Mouse (Mus musculus) lung, postnatal 0 days (tissue): ENCODE data around the gene Tmem233. TPM values are rescaled to one million over a fixed set of nuclear protein-coding genes. Genes with fewer than 3 reads are reported as not detected.

ENCODE experiments used
- ATAC-seq: fragments of 200-750 bp; cut with Nextera tagmentation; 2 replicates; pipeline ENCODE4 v1.8.0; 2017; ENCODE audit warnings: moderate library complexity
- DNase-seq: peaks from one replicate; pipeline ENCODE4 v3.0.0-alpha.2; 2016; ENCODE audit warnings: low spot score
- H3K27ac ChIP-seq: fragments of 300-500 bp; sonication (generic); 2 replicates; pipeline ENCODE4 v1.5.1; 2014; ENCODE audit warnings: antibody characterized with exemption, mild to moderate bottlenecking, low read length, mixed read lengths
- H3K27me3 ChIP-seq: fragments of 300-500 bp; sonication (generic); replicated peaks from 2 replicates; pipeline ENCODE4 v1.6.1; 2014; ENCODE audit warnings: low read length, mixed read lengths; ENCODE audit not compliant: insufficient read depth
- H3K36me3 ChIP-seq: fragments of 300-500 bp; sonication (generic); 2 replicates; pipeline ENCODE4 v1.6.1; 2014; ENCODE audit warnings: low read length, mixed read lengths; ENCODE audit not compliant: insufficient read depth
- H3K4me1 ChIP-seq: fragments of 300-500 bp; sonication (generic); 2 replicates; pipeline ENCODE4 v1.6.1; 2014; ENCODE audit warnings: antibody characterized with exemption, low read depth, low read length, mixed read lengths; ENCODE audit not compliant: insufficient read depth
- H3K4me2 ChIP-seq: fragments of 300-500 bp; sonication (generic); replicated peaks from 2 replicates; pipeline ENCODE4 v1.6.1; 2014; ENCODE audit warnings: low read depth, mild to moderate bottlenecking, low read length, moderate library complexity, mixed read lengths
- H3K4me3 ChIP-seq: fragments of 300-500 bp; sonication (generic); 2 replicates; pipeline ENCODE4 v1.5.1; 2014; ENCODE audit warnings: low read depth, low read length
- H3K9ac ChIP-seq: fragments of 300-500 bp; sonication (generic); replicated peaks from 2 replicates; pipeline ENCODE4 v1.6.1; 2014; ENCODE audit warnings: low read depth, mild to moderate bottlenecking
- H3K9me3 ChIP-seq: fragments of 300-500 bp; sonication (generic); 2 replicates; pipeline ENCODE4 v1.6.1; 2016; ENCODE audit warnings: low read length, mixed read lengths
- CTCF ChIP-seq: IDR thresholded peaks from 2 replicates; pipeline ENCODE4 v1.5.1; 2016; ENCODE audit warnings: antibody characterized with exemption, mild to moderate bottlenecking
- EP300 ChIP-seq: IDR thresholded peaks from 2 replicates; pipeline ENCODE4 v1.6.1; 2016; ENCODE audit warnings: antibody characterized with exemption, mild to moderate bottlenecking, control low read depth
- WGBS: fragments of 180-500 bp; shearing (Covaris S2); extraction: QIAGEN DNeasy Blood & Tissue Kit; methylation state at CpG from one replicate; pipeline ENCODE4 v1.1.7; 2014; 5-methylcytosine and 5-hydroxymethylcytosine counted together
- polyA plus RNA-seq: library from polyadenylated mRNA; unstranded; fragments of >200 nt; fragmentation: Nextera tagmentation; extraction: Ambion mirVana; gene quantifications from 2 replicates; pipeline ENCODE4 v1.2.1, GENCODE M21; 2015

Tmem233 gene
- polyA plus RNA-seq, 1 experiment from 2014 or later: 0.18 TPM

- DNase-seq (no peak), ATAC-seq (no peak)
- Histone ChIP-seq H3K27me3 (no peaks in the 10 kb centered on the region), H3K4me3 (no peak overlapping the region), H3K36me3 (peaks cover 61% of the 10 kb centered on the region), H3K9ac (no peak overlapping the region), H3K27ac (peak overlapping the region; percentile 28; the same call in 1 of the 2 replicates), H3K4me1 (no peaks in the 10 kb centered on the region; the same call in 1 of the 2 replicates), H3K9me3 (no peaks in the 10 kb centered on the region), H3K4me2 (no peak overlapping the region)
- 62% methylated on average over 11 of the region's 11 CpGs for WGBS
- TF ChIP-seq CTCF (no peak), EP300 (no peak)
Measured at GRCm38 (mm10) chr5:116019371-116019770, 63.7 kb downstream of the Tmem233 start.

GRCm38 (mm10) chr5:116018784-116019183 is 64.3 kb downstream of the Tmem233 start:
- TF ChIP-seq CTCF (peak; percentile 46), EP300 (no peak)

GRCm38 (mm10) chr5:116018196-116018595 is 64.8 kb downstream of the Tmem233 start:
- peaks cover 71% of the 10 kb centered on the region for H3K36me3 ChIP-seq
- DNase-seq (peak; percentile 49), ATAC-seq (no peak)
- no peaks in the 10 kb centered on the region; the same call in 1 of the 2 replicates for H3K4me1 ChIP-seq
- 79% methylated on average over 9 of the region's 9 CpGs for WGBS
- H3K4me3 ChIP-seq: no peak overlapping the region
- no peak overlapping the region for H3K4me2 ChIP-seq
- H3K27ac ChIP-seq: no peak overlapping the region
- H3K9ac ChIP-seq: no peak overlapping the region
- TF ChIP-seq EP300 (no peak), CTCF (no peak)
- no peaks in the 10 kb centered on the region for H3K27me3 ChIP-seq
- H3K9me3 ChIP-seq: no peaks in the 10 kb centered on the region

More at GRCm38 (mm10) chr5:116018784-116019183, 64.3 kb downstream of the Tmem233 start:
- H3K27me3 ChIP-seq: no peaks in the 10 kb centered on the region
- DNase-seq: peak; percentile 59
- no peak overlapping the region for H3K4me2 ChIP-seq
- no peak overlapping the region for H3K4me3 ChIP-seq
- H3K9ac ChIP-seq: no peak overlapping the region
- no peaks in the 10 kb centered on the region for H3K9me3 ChIP-seq
- WGBS: 63% methylated on average over 6 of the region's 6 CpGs
- H3K4me1 ChIP-seq: no peaks in the 10 kb centered on the region; the same call in 1 of the 2 replicates
- peak overlapping the region; percentile 28; the same call in 1 of the 2 replicates for H3K27ac ChIP-seq
- peaks cover 66% of the 10 kb centered on the region for H3K36me3 ChIP-seq
- peak; percentile 29; the same call in 1 of the 2 replicates for ATAC-seq

- no peak overlapping the region for H3K9ac ChIP-seq
- no peak for ATAC-seq
- DNase-seq: no peak
- no peak overlapping the region for H3K4me2 ChIP-seq
- H3K9me3 ChIP-seq: no peaks in the 10 kb centered on the region
- H3K27ac ChIP-seq: no peak overlapping the region
- no peak overlapping the region for H3K4me3 ChIP-seq
- TF ChIP-seq EP300 (no peak), CTCF (no peak)
- 91% methylated on average over 8 of the region's 8 CpGs for WGBS
- no peaks in the 10 kb centered on the region for H3K27me3 ChIP-seq
- H3K4me1 ChIP-seq: no peaks in the 10 kb centered on the region; the same call in 1 of the 2 replicates
- H3K36me3 ChIP-seq: peaks cover 73% of the 10 kb centered on the region
Measured at GRCm38 (mm10) chr5:116017391-116017790, 65.7 kb downstream of the Tmem233 start.

- H3K9ac ChIP-seq: no peak overlapping the region
- WGBS: 90% methylated on average over 5 of the region's 5 CpGs
- no peaks in the 10 kb centered on the region for H3K9me3 ChIP-seq
- H3K36me3 ChIP-seq: peaks cover 73% of the 10 kb centered on the region
- TF ChIP-seq EP300: no peak
- H3K4me1 ChIP-seq: no peaks in the 10 kb centered on the region
- H3K27ac ChIP-seq: no peak overlapping the region
- no peak overlapping the region for H3K4me3 ChIP-seq
- H3K27me3 ChIP-seq: no peaks in the 10 kb centered on the region
- ATAC-seq (no peak), DNase-seq (no peak)
- H3K4me2 ChIP-seq: no peak overlapping the region
Measured at GRCm38 (mm10) chr5:116016542-116016941, 66.5 kb downstream of the Tmem233 start.

GRCm38 (mm10) chr5:116014237-116014636 is 68.8 kb downstream of the Tmem233 start:
- no peak for TF ChIP-seq CTCF
- TF ChIP-seq EP300: no peak
- Histone ChIP-seq H3K9ac (no peak overlapping the region), H3K27me3 (no peaks in the 10 kb centered on the region), H3K9me3 (no peaks in the 10 kb centered on the region), H3K4me3 (no peak overlapping the region), H3K4me1 (peaks cover 3% of the 10 kb centered on the region; the same call in 1 of the 2 replicates), H3K27ac (no peak overlapping the region), H3K36me3 (peaks cover 53% of the 10 kb centered on the region), H3K4me2 (no peak overlapping the region)
- DNase-seq (no peak), ATAC-seq (no peak)
- 93% methylated on average over 11 of the region's 11 CpGs for WGBS

- Histone ChIP-seq H3K4me2 (no peak overlapping the region), H3K4me1 (peaks cover 3% of the 10 kb centered on the region; the same call in 1 of the 2 replicates), H3K9ac (no peak overlapping the region), H3K4me3 (no peak overlapping the region), H3K27me3 (no peaks in the 10 kb centered on the region), H3K27ac (no peak overlapping the region), H3K9me3 (no peaks in the 10 kb centered on the region), H3K36me3 (peaks cover 48% of the 10 kb centered on the region)
- 72% methylated on average over 8 of the region's 8 CpGs for WGBS
- DNase-seq (no peak), ATAC-seq (no peak)
- no peak for TF ChIP-seq EP300
- TF ChIP-seq CTCF: no peak
Measured at GRCm38 (mm10) chr5:116013821-116014220, 69.2 kb downstream of the Tmem233 start.
